Mouse (Mus musculus) bone marrow macrophage, adult 2 months (primary cell): ENCODE measurements around the gene Smim11.

Experiments used
- CTCF ChIP-seq: IDR thresholded peaks from 2 replicates; pipeline ENCODE4 v1.5.1; 2012; ENCODE audit warnings: low read depth, mild to moderate bottlenecking, low read length, moderate library complexity
- POLR2A ChIP-seq: IDR thresholded peaks from 2 replicates; pipeline ENCODE4 v1.6.1; 2012; ENCODE audit warnings: mild to moderate bottlenecking, low read depth, low read length, borderline replicate concordance

DNA sequence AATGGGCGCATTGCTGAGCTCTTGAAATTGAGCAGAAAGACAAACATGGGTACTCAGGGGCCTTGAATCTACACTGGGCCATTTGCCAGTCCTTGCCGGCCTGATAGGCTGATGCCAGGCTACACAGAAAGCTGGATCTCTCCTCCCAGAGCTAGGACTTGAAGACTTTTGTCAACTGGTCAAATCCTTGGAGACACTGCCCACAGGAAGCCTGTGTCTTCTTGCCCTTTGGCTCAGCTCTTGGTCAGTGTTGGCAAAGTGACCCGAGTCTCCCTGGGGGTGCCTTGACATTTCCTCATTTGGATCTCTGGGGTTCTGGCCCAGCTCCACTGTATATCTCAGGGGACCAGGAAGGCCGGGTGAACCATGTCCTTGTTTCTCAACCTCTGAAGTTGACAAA is 25.6 kb upstream of the Smim11 start:
- TF ChIP-seq CTCF (no peak), POLR2A (no peak)
